Mouse (Mus musculus) intestine, embryonic 14.5 days (tissue): ENCODE results near the gene Farp1. TPM values are rescaled to one million over a fixed set of nuclear protein-coding genes. Genes with fewer than 3 reads are reported as not detected.
"Not testable (repeated sequence)": the region's sequence is repeated elsewhere in the genome, so short reads cannot be mapped to it uniquely, and the experiment has no call there.

Experiments used
- ATAC-seq: fragments of 200-750 bp; cut with Nextera tagmentation; replicated peaks from 2 replicates; pipeline ENCODE4 v1.8.0; 2017; ENCODE audit warnings: low read depth, moderate number of reproducible peaks, moderate TSS enrichment, moderate library complexity; ENCODE audit not compliant: low FRiP score, low TSS enrichment
- DNase-seq: peaks from one replicate; pipeline ENCODE4 v3.0.0-alpha.2; 2018; ENCODE audit warnings: low spot score
- H3K27ac ChIP-seq: fragments of 300-500 bp; sonication (generic); 2 replicates; pipeline ENCODE4 v1.5.1; 2014; ENCODE audit warnings: low read depth, mild to moderate bottlenecking, control low read depth
- H3K27me3 ChIP-seq: fragments of 300-500 bp; sonication (generic); replicated peaks from 2 replicates; pipeline ENCODE4 v1.6.1; 2014; ENCODE audit warnings: low read length, control low read depth; ENCODE audit not compliant: control insufficient read depth, insufficient read depth
- H3K36me3 ChIP-seq: fragments of 300-500 bp; sonication (generic); 2 replicates; pipeline ENCODE4 v1.6.1; 2014; ENCODE audit warnings: low read length, control low read depth; ENCODE audit not compliant: control insufficient read depth, insufficient read depth
- H3K4me1 ChIP-seq: fragments of 300-500 bp; sonication (generic); replicated peaks from 2 replicates; pipeline ENCODE4 v1.6.1; 2014; ENCODE audit warnings: low read length, control low read depth, mixed read lengths; ENCODE audit not compliant: control insufficient read depth, insufficient read depth
- H3K4me2 ChIP-seq: fragments of 300-500 bp; sonication (generic); 2 replicates; pipeline ENCODE4 v1.6.1; 2014; ENCODE audit warnings: low read length
- H3K4me3 ChIP-seq: fragments of 300-500 bp; sonication (generic); 2 replicates; pipeline ENCODE4 v1.5.1; 2014; ENCODE audit warnings: low read depth, low read length, control low read depth, mixed read lengths
- H3K9ac ChIP-seq: fragments of 300-500 bp; sonication (generic); 2 replicates; pipeline ENCODE4 v1.6.1; 2014; ENCODE audit warnings: mild to moderate bottlenecking, low read length
- H3K9me3 ChIP-seq: fragments of 300-500 bp; sonication (generic); 2 replicates; pipeline ENCODE4 v1.6.1; 2016; ENCODE audit warnings: low read length, control low read depth; ENCODE audit not compliant: control insufficient read depth
- WGBS: fragments of 180-500 bp; shearing (Covaris S2); extraction: QIAGEN DNeasy Blood & Tissue Kit; methylation state at CpG from one replicate; pipeline ENCODE4 v1.1.7; 2014; 5-methylcytosine and 5-hydroxymethylcytosine counted together
- polyA plus RNA-seq: library from polyadenylated mRNA; unstranded; fragments of >200 nt; fragmentation: Nextera tagmentation; extraction: Ambion mirVana; gene quantifications from 2 replicates; pipeline ENCODE4 v1.2.1, GENCODE M21; 2014

The Farp1 gene
- polyA plus RNA-seq, 1 experiment from 2014 or later = 26.1 TPM

DNA sequence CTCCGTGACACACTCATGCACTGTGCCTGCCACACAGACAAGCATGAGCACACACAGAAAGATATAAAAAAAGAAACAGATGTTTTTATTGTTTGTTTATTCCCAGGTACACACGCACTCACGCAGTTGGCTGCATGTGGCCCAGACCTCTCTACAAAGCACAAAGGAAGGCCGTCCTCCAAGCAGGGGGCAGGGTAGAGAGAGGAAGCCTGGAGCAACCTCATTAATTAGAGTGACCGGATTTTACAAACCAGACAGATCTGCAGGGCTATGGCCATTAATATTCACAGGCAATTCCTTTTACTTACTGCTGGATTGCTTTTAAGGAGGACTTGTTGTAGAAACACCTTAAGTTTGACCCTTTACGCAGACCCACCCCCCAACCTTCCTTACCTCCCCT is 142.9 kb downstream of the Farp1 start:
- Histone ChIP-seq H3K4me3 (no peak overlapping the region), H3K9ac (no peak overlapping the region), H3K4me2 (no peak overlapping the region), H3K9me3 (no peaks in the 10 kb centered on the region), H3K36me3 (no peaks in the 10 kb centered on the region), H3K27me3 (no peaks in the 10 kb centered on the region), H3K4me1 (peaks cover 11% of the 10 kb centered on the region; the same call in 1 of the 2 replicates), H3K27ac (no peak overlapping the region)
- DNase-seq (no peak), ATAC-seq (no peak)
- WGBS = 50% methylated on average over 6 of the region's 6 CpGs

DNA sequence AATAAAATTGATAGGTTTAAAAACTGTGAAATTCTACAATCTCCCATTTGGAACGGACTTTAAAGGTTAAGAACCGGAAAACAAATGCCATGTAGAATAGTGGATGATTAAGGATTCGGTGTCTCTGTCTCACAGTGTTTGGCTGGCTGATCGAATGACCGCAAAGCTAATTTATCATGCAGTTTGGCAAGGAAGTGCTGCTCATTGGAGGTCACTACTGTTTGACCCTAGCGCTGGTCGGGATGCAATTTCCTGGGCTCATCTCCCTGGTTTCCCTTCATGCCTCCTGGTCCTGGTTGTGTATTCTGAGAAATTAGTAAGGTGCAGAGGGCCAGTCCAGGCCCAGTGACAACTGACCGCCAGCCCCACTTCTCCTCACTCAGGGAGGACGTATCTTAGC is 145.6 kb downstream of the Farp1 start:
- no peak for DNase-seq
- no peaks in the 10 kb centered on the region for H3K27me3 ChIP-seq
- 56% methylated on average over 9 of the region's 9 CpGs for WGBS
- H3K4me1 ChIP-seq = peaks cover 8% of the 10 kb centered on the region; the same call in 1 of the 2 replicates
- no peak overlapping the region for H3K4me3 ChIP-seq
- H3K9me3 ChIP-seq = no peaks in the 10 kb centered on the region
- no peak overlapping the region for H3K27ac ChIP-seq
- H3K36me3 ChIP-seq = no peaks in the 10 kb centered on the region
- H3K4me2 ChIP-seq = no peak overlapping the region
- no peak for ATAC-seq
- H3K9ac ChIP-seq = no peak overlapping the region

DNA sequence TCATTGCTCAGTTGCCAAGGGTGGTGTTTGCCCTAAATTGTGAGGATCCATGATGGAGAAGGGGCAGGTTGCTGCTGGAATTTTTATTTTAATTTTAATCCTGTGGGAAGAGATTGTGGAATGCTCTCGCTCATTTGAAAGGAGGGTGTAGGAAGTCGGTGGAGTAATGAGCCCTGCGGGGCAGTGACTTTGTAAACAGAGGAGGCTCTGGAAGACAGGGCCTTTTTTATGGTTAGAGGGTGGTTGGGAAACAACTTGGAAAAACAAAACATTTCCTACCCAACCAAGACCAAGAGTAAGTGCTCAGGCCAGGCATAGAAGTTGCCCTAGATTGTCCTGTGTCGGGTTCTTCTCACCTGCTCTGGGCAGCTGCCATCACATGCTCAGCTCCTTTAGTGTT is 146.8 kb downstream of the Farp1 start:
- ATAC-seq (no peak), DNase-seq (no peak)
- Histone ChIP-seq H3K4me3 (no peak overlapping the region), H3K27ac (no peak overlapping the region), H3K36me3 (no peaks in the 10 kb centered on the region), H3K9ac (no peak overlapping the region), H3K4me1 (peaks cover 8% of the 10 kb centered on the region; the same call in 1 of the 2 replicates), H3K27me3 (no peaks in the 10 kb centered on the region), H3K9me3 (no peaks in the 10 kb centered on the region), H3K4me2 (no peak overlapping the region)
- 39% methylated on average over 4 of the region's 4 CpGs for WGBS

DNA sequence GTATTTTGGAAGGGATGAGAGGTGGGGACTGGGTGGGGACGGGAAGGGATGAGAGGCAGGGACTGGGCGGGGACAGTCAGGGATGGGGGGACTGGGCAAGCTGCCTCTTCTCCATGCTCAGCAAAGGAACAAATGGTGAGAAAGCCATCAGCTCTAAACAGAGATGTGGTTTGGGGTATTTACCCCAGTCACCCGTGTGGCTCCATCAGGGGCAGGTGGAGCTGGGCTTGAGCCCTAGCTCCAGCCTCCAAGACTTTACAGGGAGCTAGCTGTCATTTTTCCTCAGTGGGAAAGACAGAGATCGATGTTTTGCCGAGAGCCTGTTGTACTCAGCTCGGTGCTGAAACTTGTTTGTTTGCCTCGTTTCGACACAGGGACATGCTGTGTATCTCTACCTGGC is 148.0 kb downstream of the Farp1 start:
- ATAC-seq = no peak
- 83% methylated on average over 8 of the region's 8 CpGs for WGBS
- H3K9me3 ChIP-seq = no peaks in the 10 kb centered on the region
- H3K9ac ChIP-seq = no peak overlapping the region
- H3K27ac ChIP-seq = no peak overlapping the region
- DNase-seq = no peak
- no peaks in the 10 kb centered on the region for H3K36me3 ChIP-seq
- peaks cover 8% of the 10 kb centered on the region; the same call in 1 of the 2 replicates for H3K4me1 ChIP-seq
- H3K4me2 ChIP-seq = no peak overlapping the region
- no peak overlapping the region for H3K4me3 ChIP-seq
- H3K27me3 ChIP-seq = no peaks in the 10 kb centered on the region

DNA sequence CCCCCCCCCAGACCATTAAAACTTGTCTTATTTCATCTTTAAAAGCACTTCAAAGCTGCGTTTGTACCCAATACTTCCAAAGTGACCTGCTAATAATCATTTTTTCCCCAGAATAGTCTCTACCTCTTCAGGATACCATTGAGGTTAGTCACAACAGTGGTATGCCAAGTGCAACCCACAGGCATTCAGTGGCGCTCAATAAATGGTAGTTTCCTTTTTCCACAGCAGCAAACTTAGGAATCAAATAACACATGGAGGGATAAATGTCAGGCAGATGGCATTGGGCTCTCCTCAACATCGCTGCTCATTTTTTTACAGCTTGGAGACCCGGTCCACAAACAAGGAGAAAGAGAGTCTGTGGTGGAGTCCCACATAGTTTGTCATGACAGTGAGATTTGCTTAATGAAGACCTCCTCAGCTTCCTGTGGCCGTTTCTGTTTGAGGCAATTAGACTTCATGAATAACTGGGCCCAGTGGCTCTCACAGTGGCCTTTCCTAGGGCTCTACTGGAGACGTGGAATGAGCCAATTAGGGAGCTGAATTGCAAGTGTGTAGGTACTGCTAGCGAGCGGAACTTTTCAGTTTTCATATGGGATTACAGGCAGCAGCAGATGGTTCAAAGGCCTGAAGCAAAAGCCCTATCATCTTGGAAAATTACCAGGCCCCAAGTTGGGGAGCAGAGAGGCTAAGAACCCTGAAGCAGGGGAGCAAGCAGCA is 148.6 kb downstream of the Farp1 start:
- DNase-seq (no peak), ATAC-seq (no peak)
- Histone ChIP-seq H3K9ac (no peak overlapping the region), H3K36me3 (no peaks in the 10 kb centered on the region), H3K27ac (no peak overlapping the region), H3K27me3 (no peaks in the 10 kb centered on the region), H3K4me3 (no peak overlapping the region), H3K9me3 (no peaks in the 10 kb centered on the region), H3K4me2 (no peak overlapping the region), H3K4me1 (peaks cover 8% of the 10 kb centered on the region; the same call in 1 of the 2 replicates)
- WGBS = 79% methylated on average over 8 of the region's 8 CpGs

DNA sequence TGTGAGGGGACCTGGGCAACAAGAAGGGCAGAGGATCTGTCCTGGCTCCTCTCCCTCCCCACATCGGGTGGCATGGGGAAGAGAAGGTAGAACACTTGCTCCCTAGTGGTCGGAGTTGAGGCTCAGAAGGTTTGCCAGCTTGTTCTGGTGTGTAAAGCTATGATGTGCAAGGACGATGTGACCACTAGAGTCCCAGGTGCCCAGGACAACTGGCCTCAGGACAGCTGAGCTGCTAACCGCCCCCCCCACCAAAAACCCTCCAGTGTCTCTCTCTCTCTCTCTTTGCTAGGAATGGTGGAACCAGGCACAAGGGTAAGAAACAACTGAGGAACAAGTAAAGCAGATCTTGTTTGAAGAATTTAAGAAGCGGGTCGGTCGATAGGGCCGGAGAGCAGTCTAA is 149.4 kb downstream of the Farp1 start:
- DNase-seq = no peak
- Histone ChIP-seq H3K27me3 (no peaks in the 10 kb centered on the region), H3K27ac (no peak overlapping the region), H3K4me1 (peaks cover 8% of the 10 kb centered on the region; the same call in 1 of the 2 replicates), H3K9ac (no peak overlapping the region), H3K9me3 (no peaks in the 10 kb centered on the region), H3K4me3 (no peak overlapping the region), H3K36me3 (no peaks in the 10 kb centered on the region), H3K4me2 (no peak overlapping the region)
- ATAC-seq = no peak
- 95% methylated on average over 8 of the region's 8 CpGs for WGBS

DNA sequence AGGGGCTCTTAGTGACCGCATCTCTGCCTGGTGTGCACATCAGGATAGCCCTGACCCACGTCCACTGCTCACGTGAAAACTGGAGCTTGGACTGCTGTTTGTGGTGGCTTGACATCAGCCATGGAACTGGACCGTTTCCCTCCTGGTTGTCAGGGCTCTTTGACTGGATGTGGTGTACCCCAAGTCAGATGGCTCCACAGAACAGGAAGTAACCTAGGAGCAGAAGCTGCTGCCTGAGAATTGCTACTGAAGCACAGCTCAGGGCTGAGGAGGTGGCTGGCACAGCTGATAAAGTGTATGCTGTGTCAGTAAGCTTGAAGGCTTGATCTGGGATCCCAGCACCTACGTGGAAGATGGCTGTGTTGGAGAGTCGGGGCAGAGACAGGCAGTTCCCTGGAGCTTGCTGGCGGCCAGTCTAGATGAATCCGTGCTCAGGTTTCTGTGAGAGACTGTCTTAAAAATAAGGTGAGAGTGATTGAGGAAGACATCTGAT is 151.4 kb downstream of the Farp1 start:
- DNase-seq = no peak
- no peak overlapping the region for H3K27ac ChIP-seq
- WGBS = 89% methylated on average over 8 of the region's 8 CpGs
- H3K36me3 ChIP-seq = no peaks in the 10 kb centered on the region
- no peak overlapping the region for H3K4me3 ChIP-seq
- H3K9me3 ChIP-seq = no peaks in the 10 kb centered on the region
- peaks cover 16% of the 10 kb centered on the region; the same call in 1 of the 2 replicates for H3K4me1 ChIP-seq
- no peak overlapping the region for H3K4me2 ChIP-seq
- H3K27me3 ChIP-seq = no peaks in the 10 kb centered on the region
- no peak for ATAC-seq
- H3K9ac ChIP-seq = no peak overlapping the region

DNA sequence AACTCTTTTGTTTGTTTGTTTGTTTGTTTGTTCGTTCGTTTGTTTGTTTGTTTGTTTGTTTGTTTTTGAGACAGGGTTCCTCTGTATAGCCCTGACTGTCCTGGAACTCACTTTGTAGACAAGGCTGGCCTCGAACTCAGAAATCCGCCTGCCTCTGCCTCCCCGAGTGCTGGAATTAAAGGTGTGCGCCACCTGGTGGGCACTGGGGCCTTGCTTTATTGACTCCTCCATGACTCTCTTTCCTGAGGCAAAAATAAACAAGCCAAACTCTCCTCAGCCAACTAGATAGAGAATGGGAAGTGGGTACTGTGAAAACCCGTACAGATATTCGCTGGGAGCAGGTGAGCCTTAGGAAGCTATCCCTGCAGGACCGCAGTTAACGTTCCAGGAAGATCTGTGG is 154.8 kb downstream of the Farp1 start:
- not testable (repeated sequence) for H3K9me3 ChIP-seq, DNase-seq, H3K36me3 ChIP-seq, H3K4me2 ChIP-seq, H3K9ac ChIP-seq, H3K4me3 ChIP-seq, H3K27me3 ChIP-seq, ATAC-seq, H3K27ac ChIP-seq
- H3K4me1 ChIP-seq = peaks cover 14% of the 10 kb centered on the region; the same call in 1 of the 2 replicates
- 91% methylated on average over 10 of the region's 10 CpGs for WGBS

DNA sequence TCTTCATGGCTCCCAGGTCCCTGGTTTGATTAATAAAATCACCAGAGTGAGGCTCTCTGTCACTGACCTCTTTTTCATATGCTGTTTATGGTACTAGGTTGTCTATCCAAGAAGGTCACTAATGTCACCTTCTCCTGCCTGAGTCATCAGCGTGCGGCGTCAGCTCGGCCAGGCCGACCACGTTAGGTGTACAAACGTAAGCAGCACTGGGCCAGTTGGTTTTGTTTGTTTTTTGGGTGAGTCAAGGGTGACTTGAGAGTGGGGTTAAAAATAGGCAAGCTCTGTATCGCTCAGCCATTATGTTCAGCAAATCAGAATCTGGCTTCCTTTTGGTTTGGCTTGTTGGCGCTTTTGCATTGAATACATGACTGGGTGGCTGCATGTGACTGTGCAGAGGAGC is 155.4 kb downstream of the Farp1 start:
- Histone ChIP-seq H3K4me1 (peaks cover 14% of the 10 kb centered on the region; the same call in 1 of the 2 replicates), H3K9me3 (peaks cover under 1% of the 10 kb centered on the region; the same call in 1 of the 2 replicates), H3K9ac (no peak overlapping the region), H3K4me2 (no peak overlapping the region), H3K4me3 (no peak overlapping the region), H3K27me3 (no peaks in the 10 kb centered on the region), H3K36me3 (no peaks in the 10 kb centered on the region), H3K27ac (peak overlapping the region; percentile 57; the same call in 1 of the 2 replicates)
- ATAC-seq (0 out of 2 replicates have a peak, but pooled peaks have one; percentile 30), DNase-seq (no peak)
- WGBS = 62% methylated on average over 9 of the region's 9 CpGs
